Mouse (Mus musculus): ENCODE results near the gene Anp32a. TPM values are rescaled to one million over a fixed set of nuclear protein-coding genes. Genes with fewer than 3 reads are reported as not detected.
A peak's percentile ranks its signal among the peaks of the same experiment; 100 is the strongest.

Gene Anp32a
- polyA plus RNA-seq, 1 experiment from 2014 or later: 200 TPM

GRCm38 (mm10) chr9:62362835-62363385, 21.8 kb downstream of the Anp32a start:
- Histone ChIP-seq H3K9ac (no peak overlapping the region), H3K36me3 (peaks cover 3% of the 10 kb centered on the region), H3K4me1 (peaks cover 94% of the 10 kb centered on the region), H3K4me3 (replicated peaks) (peak overlapping the region; percentile 29; the same call in 1 of the 2 replicates), H3K4me2 (replicated peaks) (peak overlapping the region; percentile 59), H3K27me3 (no peaks in the 10 kb centered on the region), H3K27ac (replicated peaks) (peak overlapping the region; percentile 69; the same call in 1 of the 2 replicates), H3K9me3 (replicated peaks) (no peaks in the 10 kb centered on the region)
- ATAC-seq (ENCODE audit: insufficient number of reproducible peaks, low FRiP score, low TSS enrichment, low read depth): no peak
- 33% methylated on average over 11 of the region's 11 CpGs for WGBS

- under 1% methylated on average over 24 of the region's 24 CpGs for WGBS
- Histone ChIP-seq H3K9ac (no peak overlapping the region), H3K4me3 (replicated peaks) (peak overlapping the region; percentile 29), H3K9me3 (replicated peaks) (no peaks in the 10 kb centered on the region), H3K27me3 (no peaks in the 10 kb centered on the region), H3K36me3 (peaks cover 3% of the 10 kb centered on the region), H3K4me1 (peaks cover 95% of the 10 kb centered on the region), H3K27ac (replicated peaks) (peak overlapping the region; percentile 69), H3K4me2 (replicated peaks) (peak overlapping the region; percentile 59)
- ATAC-seq (ENCODE audit: insufficient number of reproducible peaks, low FRiP score, low TSS enrichment, low read depth): peak; percentile 87
These were observed 22.5 kb downstream of the Anp32a start for GRCm38 (mm10) chr9:62363619-62364018.

- H3K27ac ChIP-seq (replicated peaks): no peak overlapping the region
- H3K9ac ChIP-seq: no peak overlapping the region
- no peaks in the 10 kb centered on the region for H3K9me3 ChIP-seq (replicated peaks)
- H3K36me3 ChIP-seq: peaks cover 6% of the 10 kb centered on the region
- no peak overlapping the region for H3K4me3 ChIP-seq (replicated peaks)
- H3K4me2 ChIP-seq (replicated peaks): peak overlapping the region; percentile 59
- H3K4me1 ChIP-seq: peaks cover 98% of the 10 kb centered on the region
- WGBS: 14% methylated on average over 6 of the region's 6 CpGs
- no peaks in the 10 kb centered on the region for H3K27me3 ChIP-seq
- ATAC-seq (ENCODE audit: insufficient number of reproducible peaks, low FRiP score, low TSS enrichment, low read depth): no peak
These were observed 23.1 kb downstream of the Anp32a start for GRCm38 (mm10) chr9:62364216-62364615.

- no peaks in the 10 kb centered on the region for H3K27me3 ChIP-seq
- ATAC-seq (ENCODE audit: insufficient number of reproducible peaks, low FRiP score, low TSS enrichment, low read depth): no peak
- no peak overlapping the region for H3K4me2 ChIP-seq (replicated peaks)
- peaks cover 3% of the 10 kb centered on the region; the same call in 1 of the 2 replicates for H3K36me3 ChIP-seq
- no peak overlapping the region for H3K4me3 ChIP-seq (replicated peaks)
- no peak overlapping the region for H3K9ac ChIP-seq
- 60% methylated on average over 7 of the region's 7 CpGs for WGBS
- peaks cover 100% of the 10 kb centered on the region for H3K4me1 ChIP-seq
- H3K27ac ChIP-seq (replicated peaks): 0 out of 2 replicates have a peak overlapping the region, but pooled peaks have one; percentile 11
- H3K9me3 ChIP-seq (replicated peaks): no peaks in the 10 kb centered on the region
These were observed 23.7 kb downstream of the Anp32a start for GRCm38 (mm10) chr9:62364831-62365230.

GRCm38 (mm10) chr9:62365326-62366080, 24.4 kb downstream of the Anp32a start:
- Histone ChIP-seq H3K9ac (no peak overlapping the region), H3K36me3 (peaks cover 3% of the 10 kb centered on the region; the same call in 1 of the 2 replicates), H3K9me3 (replicated peaks) (no peaks in the 10 kb centered on the region), H3K4me3 (replicated peaks) (no peak overlapping the region), H3K27me3 (no peaks in the 10 kb centered on the region), H3K4me2 (replicated peaks) (no peak overlapping the region), H3K4me1 (peaks cover 99% of the 10 kb centered on the region), H3K27ac (replicated peaks) (0 out of 2 replicates have a peak overlapping the region, but pooled peaks have one; percentile 11)
- ATAC-seq (ENCODE audit: insufficient number of reproducible peaks, low FRiP score, low TSS enrichment, low read depth): no peak
- WGBS: 69% methylated on average over 8 of the region's 8 CpGs

- Histone ChIP-seq H3K27me3 (no peaks in the 10 kb centered on the region), H3K4me1 (peaks cover 96% of the 10 kb centered on the region), H3K9me3 (replicated peaks) (no peaks in the 10 kb centered on the region), H3K9ac (no peak overlapping the region), H3K4me2 (replicated peaks) (no peak overlapping the region), H3K36me3 (peaks cover 3% of the 10 kb centered on the region; the same call in 1 of the 2 replicates), H3K4me3 (replicated peaks) (no peak overlapping the region), H3K27ac (replicated peaks) (peak overlapping the region; percentile 65)
- 63% methylated on average over 23 of the region's 23 CpGs for WGBS
- no peak for ATAC-seq (ENCODE audit: insufficient number of reproducible peaks, low FRiP score, low TSS enrichment, low read depth)
These were observed 25.7 kb downstream of the Anp32a start for GRCm38 (mm10) chr9:62366478-62367458.

GRCm38 (mm10) chr9:62367510-62368071, 26.5 kb downstream of the Anp32a start:
- Histone ChIP-seq H3K4me2 (replicated peaks) (no peak overlapping the region), H3K36me3 (peaks cover 7% of the 10 kb centered on the region; the same call in 1 of the 2 replicates), H3K9me3 (replicated peaks) (no peaks in the 10 kb centered on the region), H3K4me3 (replicated peaks) (no peak overlapping the region), H3K27ac (replicated peaks) (peak overlapping the region; percentile 65), H3K27me3 (no peaks in the 10 kb centered on the region), H3K9ac (no peak overlapping the region), H3K4me1 (peaks cover 88% of the 10 kb centered on the region)
- no peak for ATAC-seq (ENCODE audit: insufficient number of reproducible peaks, low FRiP score, low TSS enrichment, low read depth)
- WGBS: 44% methylated on average over 10 of the region's 10 CpGs

- ATAC-seq (ENCODE audit: insufficient number of reproducible peaks, low FRiP score, low TSS enrichment, low read depth): no peak
- Histone ChIP-seq H3K27ac (replicated peaks) (0 out of 2 replicates have a peak overlapping the region, but pooled peaks have one; percentile 65), H3K4me1 (peaks cover 88% of the 10 kb centered on the region), H3K4me3 (replicated peaks) (no peak overlapping the region), H3K4me2 (replicated peaks) (no peak overlapping the region), H3K9ac (no peak overlapping the region), H3K27me3 (no peaks in the 10 kb centered on the region), H3K9me3 (replicated peaks) (no peaks in the 10 kb centered on the region), H3K36me3 (peaks cover 15% of the 10 kb centered on the region)
- WGBS: 80% methylated on average over 6 of the region's 6 CpGs
These were observed 27.3 kb downstream of the Anp32a start for GRCm38 (mm10) chr9:62368256-62368905.

- H3K27ac ChIP-seq (replicated peaks): no peak overlapping the region
- H3K4me3 ChIP-seq (replicated peaks): no peak overlapping the region
- peaks cover 82% of the 10 kb centered on the region for H3K4me1 ChIP-seq
- 76% methylated on average over 6 of the region's 6 CpGs for WGBS
- no peak overlapping the region for H3K9ac ChIP-seq
- no peak overlapping the region for H3K4me2 ChIP-seq (replicated peaks)
- H3K9me3 ChIP-seq (replicated peaks): no peaks in the 10 kb centered on the region
- peaks cover 23% of the 10 kb centered on the region for H3K36me3 ChIP-seq
- H3K27me3 ChIP-seq: no peaks in the 10 kb centered on the region
- ATAC-seq (ENCODE audit: insufficient number of reproducible peaks, low FRiP score, low TSS enrichment, low read depth): no peak
These were observed 28.1 kb downstream of the Anp32a start for GRCm38 (mm10) chr9:62369172-62369571.

GRCm38 (mm10) chr9:62370186-62370585, 29.1 kb downstream of the Anp32a start:
- peaks cover 30% of the 10 kb centered on the region for H3K36me3 ChIP-seq
- H3K27me3 ChIP-seq: no peaks in the 10 kb centered on the region
- no peak overlapping the region for H3K27ac ChIP-seq (replicated peaks)
- 70% methylated on average over 9 of the region's 9 CpGs for WGBS
- H3K9me3 ChIP-seq (replicated peaks): no peaks in the 10 kb centered on the region
- no peak overlapping the region for H3K9ac ChIP-seq
- H3K4me2 ChIP-seq (replicated peaks): no peak overlapping the region
- peaks cover 76% of the 10 kb centered on the region for H3K4me1 ChIP-seq
- no peak overlapping the region for H3K4me3 ChIP-seq (replicated peaks)
- ATAC-seq (ENCODE audit: insufficient number of reproducible peaks, low FRiP score, low TSS enrichment, low read depth): no peak

Data from embryonic facial prominence, embryonic 15.5 days (tissue).